Mouse (Mus musculus): ENCODE results near the gene Drd4. TPM values are rescaled to one million over a fixed set of nuclear protein-coding genes. Genes with fewer than 3 reads are reported as not detected.

Gene Drd4
- polyA plus RNA-seq, 1 experiment from 2014 or later, result 0.18 TPM

Other genes with a start within 250 kb of the Drd4 start
- gene B4galnt4, start 230.9 kb upstream of the Drd4 start, polyA plus RNA-seq (2015; fragmentation: Nextera tagmentation; extraction: Ambion mirVana), result 1.0 and 2.0 TPM in 2 replicates
- gene Pkp3, start 213.8 kb upstream of the Drd4 start, polyA plus RNA-seq (2015; fragmentation: Nextera tagmentation; extraction: Ambion mirVana), result 0.97 and 5.9 TPM in 2 replicates
- 3.6 and 5.6 TPM in 2 replicates for gene Sigirr, start 191.4 kb upstream of the Drd4 start, polyA plus RNA-seq (2015; fragmentation: Nextera tagmentation; extraction: Ambion mirVana)
- gene Ano9, start 174.2 kb upstream of the Drd4 start, polyA plus RNA-seq (2015; fragmentation: Nextera tagmentation; extraction: Ambion mirVana), result 0.16 and 0.82 TPM in 2 replicates
- gene Ptdss2, start 169.6 kb upstream of the Drd4 start, polyA plus RNA-seq (2015; fragmentation: Nextera tagmentation; extraction: Ambion mirVana), result 51.9 and 56.5 TPM in 2 replicates
- gene Rnh1, start 119.1 kb upstream of the Drd4 start, polyA plus RNA-seq (2015; fragmentation: Nextera tagmentation; extraction: Ambion mirVana), result 86.6 and 111 TPM in 2 replicates
- gene Hras, start 98.0 kb upstream of the Drd4 start, polyA plus RNA-seq (2015; fragmentation: Nextera tagmentation; extraction: Ambion mirVana), result 74.4 and 92.5 TPM in 2 replicates
- 2.7 and 4.0 TPM in 2 replicates for gene Lrrc56, start 97.8 kb upstream of the Drd4 start, polyA plus RNA-seq (2015; fragmentation: Nextera tagmentation; extraction: Ambion mirVana)
- gene Lmntd2, start 77.9 kb upstream of the Drd4 start, polyA plus RNA-seq (2015; fragmentation: Nextera tagmentation; extraction: Ambion mirVana), result 0.23 and 0.58 TPM in 2 replicates
- gene Rassf7, start 76.1 kb upstream of the Drd4 start, polyA plus RNA-seq (2015; fragmentation: Nextera tagmentation; extraction: Ambion mirVana), result 11.4 and 18.4 TPM in 2 replicates
- gene Phrf1, start 63.2 kb upstream of the Drd4 start, polyA plus RNA-seq (2015; fragmentation: Nextera tagmentation; extraction: Ambion mirVana), result 36.7 and 44.9 TPM in 2 replicates
- gene Irf7, start 25.5 kb upstream of the Drd4 start, polyA plus RNA-seq (2015; fragmentation: Nextera tagmentation; extraction: Ambion mirVana), result 3.0 and 6.5 TPM in 2 replicates
- gene Cdhr5, start 15.2 kb upstream of the Drd4 start, polyA plus RNA-seq (2015; fragmentation: Nextera tagmentation; extraction: Ambion mirVana), result 0.05 TPM in 1 of 2 replicates, not detected in the other
- gene Sct, start 12.9 kb upstream of the Drd4 start, polyA plus RNA-seq (2015; fragmentation: Nextera tagmentation; extraction: Ambion mirVana), result 1.5 and 1.6 TPM in 2 replicates
- gene Deaf1, start 35.7 kb downstream of the Drd4 start, polyA plus RNA-seq (2015; fragmentation: Nextera tagmentation; extraction: Ambion mirVana), result 29.4 and 42.1 TPM in 2 replicates
- 29.3 and 35.6 TPM in 2 replicates for gene Tmem80, start 35.7 kb downstream of the Drd4 start, polyA plus RNA-seq (2015; fragmentation: Nextera tagmentation; extraction: Ambion mirVana)
- gene Eps8l2, start 46.9 kb downstream of the Drd4 start, polyA plus RNA-seq (2015; fragmentation: Nextera tagmentation; extraction: Ambion mirVana), result 1.1 and 4.7 TPM in 2 replicates
- 225 and 246 TPM in 2 replicates for gene Taldo1, start 100.2 kb downstream of the Drd4 start, polyA plus RNA-seq (2015; fragmentation: Nextera tagmentation; extraction: Ambion mirVana)
- gene Gatd1, start 122.1 kb downstream of the Drd4 start, polyA plus RNA-seq (2015; fragmentation: Nextera tagmentation; extraction: Ambion mirVana), result 25.5 and 31.6 TPM in 2 replicates
- 4.5 and 5.2 TPM in 2 replicates for gene Cend1, start 137.5 kb downstream of the Drd4 start, polyA plus RNA-seq (2015; fragmentation: Nextera tagmentation; extraction: Ambion mirVana)
- 14.1 and 20.2 TPM in 2 replicates for gene Slc25a22, start 145.9 kb downstream of the Drd4 start, polyA plus RNA-seq (2015; fragmentation: Nextera tagmentation; extraction: Ambion mirVana)
- gene Pidd1, start 152.0 kb downstream of the Drd4 start, polyA plus RNA-seq (2015; fragmentation: Nextera tagmentation; extraction: Ambion mirVana), result 6.7 and 9.6 TPM in 2 replicates
- 703 and 884 TPM in 2 replicates for gene Rplp2, start 155.4 kb downstream of the Drd4 start, polyA plus RNA-seq (2015; fragmentation: Nextera tagmentation; extraction: Ambion mirVana)
- gene Pnpla2, start 163.2 kb downstream of the Drd4 start, polyA plus RNA-seq (2015; fragmentation: Nextera tagmentation; extraction: Ambion mirVana), result 56.3 and 57.5 TPM in 2 replicates
- gene Cracr2b, start 169.1 kb downstream of the Drd4 start, polyA plus RNA-seq (2015; fragmentation: Nextera tagmentation; extraction: Ambion mirVana), result 24.9 and 26.2 TPM in 2 replicates
- gene Cd151, start 175.4 kb downstream of the Drd4 start, polyA plus RNA-seq (2015; fragmentation: Nextera tagmentation; extraction: Ambion mirVana), result 28.7 and 35.2 TPM in 2 replicates
- gene Polr2l, start 183.1 kb downstream of the Drd4 start, polyA plus RNA-seq (2015; fragmentation: Nextera tagmentation; extraction: Ambion mirVana), result 59.5 and 63.5 TPM in 2 replicates
- gene Tspan4, start 183.2 kb downstream of the Drd4 start, polyA plus RNA-seq (2015; fragmentation: Nextera tagmentation; extraction: Ambion mirVana), result 48.9 and 62.8 TPM in 2 replicates
- 27.2 and 38.7 TPM in 2 replicates for gene Chid1, start 247.9 kb downstream of the Drd4 start, polyA plus RNA-seq (2015; fragmentation: Nextera tagmentation; extraction: Ambion mirVana)